Mouse (Mus musculus) gastrocnemius, postnatal 4 days (tissue): ENCODE measurements around the gene Olfr222. TPM values are rescaled to one million over a fixed set of nuclear protein-coding genes. Genes with fewer than 3 reads are reported as not detected.

Experiments
- DNase-seq, 2 experiments: peaks; one replicate each; pipeline ENCODE4 v3.0.0; 2021 to 2022; ENCODE audit warnings: low spot score in 2 of 2, mixed read lengths in 2 of 2
- total RNA-seq, 2 experiments: library from RNA; stranded (reverse); gene quantifications; 2 replicates each; pipeline ENCODE4 v1.2.3; 2021

The Olfr222 gene
- total RNA-seq, 2 experiments from 2014 or later: not detected

- DNase-seq: no peak
These were observed 34.7 kb downstream of the Olfr222 start, which contains the start of gene Nlrp3 for GRCm38 (mm10) chr11:59541324-59541723. Gene Nlrp3 (plus strand): TSS chr11:59541568.

GRCm38 (mm10) chr11:59540123-59540522 is 35.9 kb downstream of the Olfr222 start:
- no peak for DNase-seq

- DNase-seq: peak; percentile 27 to 71
These were observed 37.6 kb downstream of the Olfr222 start for GRCm38 (mm10) chr11:59538387-59538786.

- peak in 1 of 2 experiments; percentile 55 for DNase-seq
These were observed 38.6 kb downstream of the Olfr222 start for GRCm38 (mm10) chr11:59537218-59538130.

- no peak for DNase-seq
These were observed 44.5 kb downstream of the Olfr222 start for GRCm38 (mm10) chr11:59531562-59531961.

GRCm38 (mm10) chr11:59530870-59531535 is 45.0 kb downstream of the Olfr222 start:
- DNase-seq: no peak

- no peak for DNase-seq
These were observed 45.8 kb downstream of the Olfr222 start for GRCm38 (mm10) chr11:59530221-59530620.

GRCm38 (mm10) chr11:59526472-59527080 is 49.5 kb downstream of the Olfr222 start, which contains the start of gene Zkscan17:
Gene Zkscan17 (minus strand): TSS chr11:59526751.
- DNase-seq: no peak

- peak; percentile 56 to 75 for DNase-seq
These were observed 50.8 kb downstream of the Olfr222 start for GRCm38 (mm10) chr11:59525237-59525636.

- DNase-seq: no peak
These were observed 51.9 kb downstream of the Olfr222 start for GRCm38 (mm10) chr11:59524150-59524549.

Other genes with a start within 250 kb of the Olfr222 start
- gene Prss38, start 200.6 kb downstream of the Olfr222 start, total RNA-seq: not detected
- gene Jmjd4, start 126.2 kb downstream of the Olfr222 start, total RNA-seq: 10 to 100 TPM in 1 of 2 experiments, 1 to 10 TPM in 1; 8.5 to 10.0 TPM
- gene Snap47, start 125.0 kb downstream of the Olfr222 start, total RNA-seq: 10 to 100 TPM; 34.8 to 40.9 TPM
- 1 to 10 TPM; 5.7 to 6.1 TPM for gene Zfp867, start 103.8 kb downstream of the Olfr222 start, total RNA-seq
- 10 to 100 TPM; 21.1 to 22.0 TPM for gene Zkscan17, start 49.5 kb downstream of the Olfr222 start, total RNA-seq
- under 1 TPM; 0.47 to 0.69 TPM for gene Nlrp3, start 34.7 kb downstream of the Olfr222 start, total RNA-seq
- gene Olfr223, start 17.1 kb upstream of the Olfr222 start, total RNA-seq: not detected
- 100 to 1,000 TPM; 213 to 215 TPM for gene Mprip, start 85.1 kb upstream of the Olfr222 start, total RNA-seq
- under 1 TPM; 0.44 to 0.66 TPM for gene Pld6, start 211.4 kb upstream of the Olfr222 start, total RNA-seq
- gene Flcn, start 233.8 kb upstream of the Olfr222 start, total RNA-seq: 10 to 100 TPM; 28.2 to 28.8 TPM